Mouse (Mus musculus) limb, embryonic 10.5 days (tissue): Measurements from ENCODE around the gene Sec22c. TPM values are rescaled to one million over a fixed set of nuclear protein-coding genes. Genes with fewer than 3 reads are reported as not detected.

ENCODE experiments used
- DNase-seq: peaks from one replicate; pipeline ENCODE4 v3.0.0-alpha.2; 2017; ENCODE audit warnings: low spot score
- H3K27ac ChIP-seq: fragments of 300-500 bp; sonication (generic); 2 replicates; pipeline ENCODE4 v1.5.1; 2016; ENCODE audit warnings: mild to moderate bottlenecking
- H3K27me3 ChIP-seq: fragments of 300-500 bp; sonication (generic); 2 replicates; pipeline ENCODE4 v1.6.1; 2016; ENCODE audit warnings: low read depth, mild to moderate bottlenecking; ENCODE audit not compliant: poor library complexity, severe bottlenecking
- H3K36me3 ChIP-seq: fragments of 300-500 bp; sonication (generic); 2 replicates; pipeline ENCODE4 v1.6.1; 2016; ENCODE audit warnings: mild to moderate bottlenecking, moderate library complexity
- H3K4me1 ChIP-seq: fragments of 300-500 bp; sonication (generic); 2 replicates; pipeline ENCODE4 v1.6.1; 2016
- H3K4me3 ChIP-seq: fragments of 300-500 bp; sonication (generic); 2 replicates; pipeline ENCODE4 v1.5.1; 2016; ENCODE audit warnings: mild to moderate bottlenecking, moderate library complexity
- H3K9me3 ChIP-seq: fragments of 300-500 bp; sonication (generic); replicated peaks from 2 replicates; pipeline ENCODE4 v1.6.1; 2016; ENCODE audit warnings: mild to moderate bottlenecking
- WGBS: fragments of 180-500 bp; shearing (Covaris S2); methylation state at CpG from one replicate; pipeline ENCODE4 v1.1.7; 2016; 5-methylcytosine and 5-hydroxymethylcytosine counted together
- polyA plus RNA-seq: library from polyadenylated mRNA; unstranded; fragments of >200 nt; fragmentation: Nextera tagmentation; extraction: Ambion mirVana; gene quantifications from 2 replicates; pipeline ENCODE4 v1.2.1, GENCODE M21; 2016

Sec22c gene
- 10.9 and 12.6 TPM in 2 replicates for polyA plus RNA-seq

DNA sequence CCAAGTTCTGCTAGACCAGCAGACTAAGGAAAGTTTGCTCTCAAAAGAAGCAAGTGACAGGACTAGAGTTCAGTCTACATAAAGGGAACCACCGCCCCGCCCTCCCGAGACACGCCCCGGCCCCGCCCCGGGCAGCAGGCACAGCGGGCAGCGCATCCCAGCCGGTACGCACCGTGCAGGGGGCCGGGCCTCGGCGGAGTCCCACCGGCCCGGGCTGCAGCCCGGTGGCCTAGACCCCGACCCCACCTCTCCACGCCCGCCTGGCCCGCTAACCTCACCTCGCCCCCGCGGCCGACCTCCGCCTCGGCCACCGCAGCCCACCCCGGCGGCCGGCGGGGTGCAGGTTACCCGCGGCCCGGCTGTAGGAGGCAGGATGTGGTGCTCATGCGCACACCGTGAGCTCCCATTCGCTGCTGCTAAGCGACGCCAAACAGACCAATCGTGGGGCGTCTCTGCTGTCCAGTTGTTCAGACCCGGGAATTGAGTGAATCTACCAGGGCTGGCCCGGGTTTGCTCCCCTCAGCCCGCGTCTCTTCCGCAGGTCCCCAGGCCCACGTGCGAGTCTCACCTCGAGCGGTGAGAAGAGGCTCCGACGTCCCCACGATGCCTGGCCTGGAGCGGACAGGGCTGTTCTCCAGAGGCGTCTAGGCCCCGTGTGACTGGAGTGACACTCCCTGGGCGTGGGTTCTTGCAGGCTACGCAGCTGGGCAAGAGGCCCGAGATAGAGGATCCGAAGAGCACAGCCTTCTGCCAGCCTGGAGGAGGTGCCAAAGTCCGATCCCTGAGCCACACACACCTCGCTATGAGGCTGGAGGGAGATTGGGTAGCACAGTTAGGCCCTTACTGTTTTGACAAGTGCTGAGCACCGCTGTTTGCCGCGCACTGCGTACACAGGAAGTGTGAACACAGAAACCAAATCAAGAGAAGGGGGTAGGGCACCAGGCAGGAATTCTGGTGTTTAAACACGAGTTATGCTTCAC lies at the start of gene Sec22c:
Gene Sec22c, minus strand, starts transcription at position 845 of the 980 bp plus-strand sequence.
- Histone ChIP-seq H3K4me3 (peak within 1 kb of the TSS; percentile 81), H3K27ac (peak within 1 kb of the TSS; percentile 92), H3K36me3 (peaks cover 2% of the 10 kb centered on the region; the same call in 1 of the 2 replicates), H3K4me1 (peaks cover 28% of the 10 kb centered on the region), H3K27me3 (no peaks in the 10 kb centered on the region), H3K9me3 (no peaks in the 10 kb centered on the region)
- WGBS: 2% methylated on average over 67 of the region's 69 CpGs
- DNase-seq: peak; percentile 92

DNA sequence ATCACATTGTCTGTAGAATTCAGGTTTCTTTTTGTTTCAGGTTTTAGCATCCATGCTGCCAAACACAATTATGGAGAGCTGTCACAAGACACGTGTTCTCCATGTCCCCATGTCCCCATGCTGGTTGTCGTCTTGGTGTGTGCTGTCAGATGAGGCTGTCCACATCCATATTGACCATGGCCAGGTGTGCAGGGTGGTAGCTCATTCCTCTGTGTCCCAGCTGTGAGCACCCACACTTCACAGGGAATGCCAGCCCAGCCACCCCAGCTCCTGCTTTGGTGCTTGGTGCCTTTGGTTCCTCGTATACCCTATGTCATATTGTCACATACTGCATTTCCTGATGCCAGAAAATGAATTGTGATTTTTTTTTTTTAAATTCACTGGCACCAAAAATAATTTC lies 49.3 kb upstream of the Sec22c start:
- Histone ChIP-seq H3K4me1 (peaks cover 27% of the 10 kb centered on the region), H3K27ac (no peak overlapping the region), H3K27me3 (no peaks in the 10 kb centered on the region), H3K9me3 (no peaks in the 10 kb centered on the region), H3K4me3 (no peak overlapping the region), H3K36me3 (peaks cover 72% of the 10 kb centered on the region)
- no peak for DNase-seq
- WGBS: 94% methylated on average over 3 of the region's 3 CpGs

DNA sequence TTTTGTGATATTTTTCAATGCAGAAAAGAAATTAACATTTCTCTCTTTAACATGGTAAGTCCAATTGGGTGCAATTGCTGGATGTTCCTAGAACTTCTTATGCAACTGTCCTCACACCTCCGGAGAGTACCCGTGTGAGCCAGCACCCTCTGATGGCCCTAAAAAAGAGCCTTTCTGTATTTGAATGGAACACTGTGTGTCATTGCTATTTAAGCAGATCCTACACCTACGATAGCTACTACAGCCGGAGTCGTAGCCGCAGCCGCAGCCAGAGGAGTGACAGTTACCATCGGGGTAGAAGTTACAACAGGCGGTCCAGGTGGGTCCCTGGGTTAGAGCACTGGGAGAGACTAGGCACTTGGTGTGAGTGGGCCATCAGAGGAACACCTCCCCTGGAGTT lies 47.5 kb upstream of the Sec22c start:
- no peaks in the 10 kb centered on the region for H3K9me3 ChIP-seq
- H3K36me3 ChIP-seq: peaks cover 91% of the 10 kb centered on the region
- no peak overlapping the region for H3K27ac ChIP-seq
- H3K4me3 ChIP-seq: no peak overlapping the region
- H3K27me3 ChIP-seq: no peaks in the 10 kb centered on the region
- DNase-seq: no peak
- 97% methylated on average over 9 of the region's 9 CpGs for WGBS
- H3K4me1 ChIP-seq: peaks cover 8% of the 10 kb centered on the region

DNA sequence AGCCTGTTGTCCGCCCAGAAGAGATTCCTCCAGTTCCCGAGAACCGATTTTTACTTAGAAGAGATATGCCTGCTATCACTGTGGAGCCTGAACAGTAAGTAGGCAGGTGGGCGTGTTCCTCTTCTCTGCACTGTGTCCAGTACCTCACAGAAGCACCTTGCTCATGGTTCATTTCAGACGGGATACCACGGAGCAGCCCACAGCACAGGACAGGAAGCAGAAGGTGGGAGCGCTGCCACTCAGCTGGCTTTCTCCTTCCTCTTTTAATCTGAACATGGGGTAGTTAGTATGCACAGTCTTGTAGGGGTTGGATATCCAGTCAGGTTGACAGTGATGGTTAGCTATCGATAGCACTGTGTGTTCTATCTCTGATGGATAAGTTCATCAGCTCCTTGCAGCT lies 38.8 kb upstream of the Sec22c start:
- Histone ChIP-seq H3K4me3 (no peak overlapping the region), H3K27me3 (no peaks in the 10 kb centered on the region), H3K9me3 (no peaks in the 10 kb centered on the region), H3K36me3 (peaks cover 94% of the 10 kb centered on the region), H3K27ac (no peak overlapping the region), H3K4me1 (no peaks in the 10 kb centered on the region)
- 95% methylated on average over 8 of the region's 8 CpGs for whole genome bisulfite sequencing
- DNase-seq: no peak

DNA sequence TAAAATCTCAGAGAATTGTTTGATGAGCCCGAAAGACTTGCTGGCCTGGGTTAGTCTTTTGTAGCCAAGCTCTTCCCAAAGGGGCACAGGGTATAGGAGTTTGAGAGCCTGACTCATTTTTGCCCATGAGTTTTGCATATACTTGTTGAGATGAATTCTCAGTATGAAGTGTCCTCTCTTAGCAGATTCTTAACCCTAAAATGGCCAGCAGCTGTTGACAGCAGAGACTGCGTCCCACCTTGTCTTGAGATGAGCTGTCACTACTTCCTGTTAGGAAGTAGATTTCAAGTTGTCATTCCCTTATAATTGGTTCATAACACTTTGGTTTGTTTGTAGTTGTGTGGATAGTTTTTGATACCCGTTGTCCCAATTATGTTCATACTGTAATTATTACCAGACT lies 35.9 kb upstream of the Sec22c start:
- H3K9me3 ChIP-seq: no peaks in the 10 kb centered on the region
- no peaks in the 10 kb centered on the region for H3K4me1 ChIP-seq
- H3K36me3 ChIP-seq: peaks cover 79% of the 10 kb centered on the region
- H3K4me3 ChIP-seq: no peak overlapping the region
- 93% methylated on average over 3 of the region's 3 CpGs for WGBS
- H3K27me3 ChIP-seq: no peaks in the 10 kb centered on the region
- DNase-seq: no peak
- no peak overlapping the region for H3K27ac ChIP-seq

DNA sequence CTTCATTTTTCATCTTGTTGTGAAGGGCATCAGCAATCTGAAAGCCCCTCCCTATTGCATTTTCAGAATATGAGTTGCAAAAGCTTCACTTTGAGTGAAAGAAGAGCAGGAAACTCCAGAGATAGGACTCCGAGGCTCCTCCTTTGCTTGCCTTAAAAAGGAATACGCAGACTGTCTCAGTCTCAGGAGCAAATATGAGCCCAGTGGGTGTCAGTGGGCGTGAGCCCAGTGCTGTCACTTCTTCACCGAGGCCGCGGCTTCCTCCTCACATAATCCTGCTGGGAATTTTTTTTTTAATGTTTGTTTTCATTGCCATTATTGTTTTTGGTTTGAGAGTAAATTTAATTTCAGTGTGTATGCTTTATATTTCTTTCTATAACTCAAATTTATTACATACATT lies 35.2 kb upstream of the Sec22c start:
- 94% methylated on average over 6 of the region's 6 CpGs for WGBS
- H3K36me3 ChIP-seq: peaks cover 79% of the 10 kb centered on the region

DNA sequence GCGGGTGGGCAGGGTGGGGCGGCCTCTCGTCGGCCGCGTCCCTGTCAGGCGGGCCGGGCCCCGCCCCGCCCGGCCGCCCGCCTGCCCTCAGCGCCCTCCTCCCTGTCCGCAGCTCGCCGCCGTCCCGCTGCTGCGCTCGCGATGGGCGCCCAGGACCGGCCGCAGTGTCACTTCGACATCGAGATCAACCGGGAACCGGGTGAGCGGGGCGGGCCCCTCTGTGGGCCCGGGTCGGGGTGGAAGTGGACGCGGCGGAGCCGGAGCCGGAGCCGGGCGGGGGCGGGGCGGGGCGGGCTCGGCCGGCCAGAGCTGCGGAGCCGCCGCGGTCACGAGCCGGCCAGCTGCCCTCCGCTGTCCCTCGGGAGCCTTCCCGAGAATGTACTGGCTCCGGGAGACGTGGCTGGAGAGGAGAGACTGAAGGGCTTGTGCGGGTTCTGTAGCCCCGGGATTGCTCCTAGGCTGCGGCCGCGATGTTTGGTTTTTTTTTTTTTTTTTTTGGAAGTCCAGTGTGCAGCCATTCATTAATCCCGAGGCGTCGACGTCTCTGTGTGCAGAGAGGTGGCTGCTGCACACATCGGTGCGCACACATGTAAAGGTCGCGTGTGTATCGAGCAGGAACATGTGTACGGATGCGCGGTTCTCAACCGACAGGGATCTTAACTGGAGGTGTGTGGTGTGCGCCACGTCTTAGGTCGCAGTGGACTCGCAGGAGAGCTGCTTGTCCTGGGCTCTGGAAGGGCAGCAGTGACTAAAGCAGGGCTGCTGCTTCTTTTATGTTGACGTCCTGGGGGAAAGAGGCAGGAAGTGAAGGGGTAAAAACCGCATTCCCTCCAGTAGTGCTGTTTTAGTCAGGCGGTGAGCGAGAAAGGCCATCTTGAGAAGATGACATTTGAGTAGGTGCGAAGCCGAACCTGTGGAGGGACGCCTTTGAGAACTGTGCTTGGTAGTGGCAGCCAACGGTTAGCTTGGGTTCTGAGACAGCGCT lies 14.3 kb upstream of the Sec22c start:
- Histone ChIP-seq H3K4me1 (peaks cover 15% of the 10 kb centered on the region), H3K27ac (peak overlapping the region; percentile 97), H3K36me3 (peaks cover 10% of the 10 kb centered on the region; the same call in 1 of the 2 replicates), H3K9me3 (no peaks in the 10 kb centered on the region), H3K4me3 (peak overlapping the region; percentile 93), H3K27me3 (no peaks in the 10 kb centered on the region)
- WGBS: under 1% methylated on average over 76 of the region's 87 CpGs
- peak; percentile 67 for DNase-seq

More for the DNA sequence above, 35.2 kb upstream of the Sec22c start:
- no peak overlapping the region for H3K4me3 ChIP-seq
- no peak for DNase-seq
- H3K4me1 ChIP-seq: no peaks in the 10 kb centered on the region
- no peaks in the 10 kb centered on the region for H3K9me3 ChIP-seq
- H3K27ac ChIP-seq: no peak overlapping the region
- H3K27me3 ChIP-seq: no peaks in the 10 kb centered on the region

DNA sequence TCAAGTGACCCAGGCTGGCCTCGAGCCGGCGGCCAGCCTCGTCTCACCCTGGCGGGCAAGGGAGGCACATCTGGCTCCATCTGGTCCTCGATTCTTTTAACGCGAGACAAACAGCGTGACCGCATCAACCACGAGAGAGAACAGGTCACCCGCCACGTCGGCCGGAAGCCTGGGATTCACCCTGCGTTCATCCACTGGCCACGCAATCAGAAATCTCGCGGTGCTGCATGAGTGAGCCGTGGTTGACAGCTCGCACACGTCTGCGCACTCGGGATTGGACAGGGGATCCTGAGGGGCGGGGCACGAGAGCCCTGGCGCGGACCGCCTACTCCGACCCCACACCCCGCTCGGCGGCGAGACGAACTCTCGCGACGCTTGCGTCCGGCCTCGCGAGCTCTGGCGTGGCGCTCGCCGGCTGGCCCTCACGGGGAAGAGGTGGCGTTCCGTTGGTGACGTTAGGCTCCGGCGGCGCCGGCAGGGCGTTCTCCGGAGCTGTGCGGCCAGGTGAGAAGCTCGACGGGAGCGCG lies 13.6 kb upstream of the Sec22c start, which contains the start of gene Nktr:
Gene Nktr, plus strand, starts transcription at position 378 of the 527 bp plus-strand sequence.
- H3K27ac ChIP-seq: peak within 1 kb of the TSS; percentile 97
- no peaks in the 10 kb centered on the region for H3K9me3 ChIP-seq
- H3K27me3 ChIP-seq: no peaks in the 10 kb centered on the region
- DNase-seq: peak; percentile 94
- H3K4me3 ChIP-seq: peak within 1 kb of the TSS; percentile 93
- peaks cover 15% of the 10 kb centered on the region for H3K4me1 ChIP-seq
- WGBS: under 1% methylated on average over 61 of the region's 61 CpGs
- H3K36me3 ChIP-seq: peaks cover 7% of the 10 kb centered on the region

DNA sequence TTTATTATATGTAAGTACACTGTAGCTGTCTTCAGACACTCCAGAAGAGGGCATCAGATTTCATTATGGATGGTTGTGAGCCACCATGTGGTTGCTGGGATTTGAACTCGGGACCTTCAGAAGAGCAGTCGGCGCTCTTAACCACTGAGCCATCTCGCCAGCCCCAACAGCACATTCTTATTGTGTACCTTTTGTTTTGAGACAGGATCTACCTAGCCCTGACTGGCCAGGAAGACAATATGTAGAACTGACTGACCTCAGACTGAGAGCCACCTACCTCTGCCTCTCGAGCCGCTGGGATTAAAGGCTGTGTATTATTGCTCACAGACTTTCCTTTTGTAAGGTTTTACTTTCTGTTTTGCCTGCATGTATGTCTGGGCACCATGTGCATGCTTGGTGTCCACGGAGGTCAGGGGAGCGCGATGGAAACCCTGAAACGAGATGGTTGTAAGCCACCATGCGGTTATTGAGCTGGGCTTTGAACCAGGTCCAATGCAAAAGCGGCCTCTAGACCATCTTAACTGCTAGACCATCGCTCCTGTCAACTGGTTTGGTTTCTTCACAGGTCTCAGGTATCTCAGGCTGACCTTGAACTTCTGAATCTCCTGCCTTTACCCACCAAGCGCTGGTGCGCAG lies 12.9 kb upstream of the Sec22c start:
- no peaks in the 10 kb centered on the region for H3K9me3 ChIP-seq
- H3K4me1 ChIP-seq: peaks cover 15% of the 10 kb centered on the region
- H3K36me3 ChIP-seq: peaks cover 14% of the 10 kb centered on the region
- H3K4me3 ChIP-seq: peak overlapping the region; percentile 93
- 67% methylated on average over 15 of the region's 15 CpGs for WGBS
- H3K27me3 ChIP-seq: no peaks in the 10 kb centered on the region
- peak overlapping the region; percentile 97 for H3K27ac ChIP-seq
- DNase-seq: no peak

DNA sequence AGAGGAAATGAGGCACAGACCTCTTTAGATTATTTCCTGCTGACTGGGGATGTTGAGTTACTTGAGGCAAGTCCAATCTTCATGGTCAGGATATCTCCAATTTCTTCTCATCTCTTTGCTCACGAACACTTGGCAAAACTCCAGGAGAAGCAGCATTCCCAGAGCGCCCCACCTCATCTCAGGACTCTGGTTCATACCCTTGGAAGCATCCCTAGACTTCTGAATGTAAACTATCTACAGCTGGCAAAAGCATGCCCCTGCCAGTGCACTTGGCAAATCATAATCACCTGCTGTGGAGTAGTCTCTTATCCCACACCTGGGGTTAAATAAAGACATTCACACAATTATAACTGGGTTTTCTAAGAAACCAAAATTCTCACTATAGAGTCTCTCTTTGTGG lies 11.8 kb upstream of the Sec22c start:
- Histone ChIP-seq H3K36me3 (peaks cover 24% of the 10 kb centered on the region), H3K9me3 (no peaks in the 10 kb centered on the region), H3K27me3 (no peaks in the 10 kb centered on the region), H3K4me1 (peaks cover 15% of the 10 kb centered on the region), H3K27ac (no peak overlapping the region), H3K4me3 (no peak overlapping the region)
- no peak for DNase-seq
- 84% methylated on average over 2 of the region's 2 CpGs for WGBS

DNA sequence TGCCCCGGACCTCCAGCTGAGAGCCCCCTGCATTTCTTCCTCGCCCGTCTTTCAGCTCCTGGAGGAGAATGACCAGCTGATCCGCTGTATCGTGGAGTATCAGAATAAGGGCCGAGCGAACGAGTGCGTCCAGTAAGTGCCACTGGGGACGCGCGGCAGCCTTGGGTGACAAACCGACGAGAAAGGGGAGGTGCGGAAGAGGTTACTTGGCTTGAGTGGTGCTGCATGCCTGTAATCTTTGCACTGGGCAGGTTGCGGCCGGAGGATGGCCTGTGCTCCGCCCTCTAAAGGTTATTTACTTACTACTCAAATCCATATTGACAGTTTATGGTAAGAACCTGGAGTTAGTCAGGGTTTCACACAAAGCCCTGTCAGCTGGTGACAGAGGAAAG lies 5.3 kb upstream of the Sec22c start:
- H3K4me1 ChIP-seq: peaks cover 26% of the 10 kb centered on the region
- peak overlapping the region; percentile 89 for H3K27ac ChIP-seq
- DNase-seq: no peak
- peaks cover 17% of the 10 kb centered on the region for H3K36me3 ChIP-seq
- H3K27me3 ChIP-seq: no peaks in the 10 kb centered on the region
- 0% methylated on average over 18 of the region's 18 CpGs for WGBS
- H3K9me3 ChIP-seq: no peaks in the 10 kb centered on the region
- H3K4me3 ChIP-seq: peak overlapping the region; percentile 96
